Mouse (Mus musculus): ENCODE measurements at regions not wholly inside any gene's neighbourhood (a gene's known extent, or its start where the extent isn't known, plus 50 kb on each side); places are given as distances from the start of the nearest gene placed in this dataset.
"Not testable (repeated sequence)": the region's sequence is repeated elsewhere in the genome, so short reads cannot be mapped to it uniquely, and the experiment has no call there.

GRCm38 (mm10) chr14:16072534-16072933 lies 176.5 kb upstream of the Ngly1 start:
- not testable (repeated sequence) for TF ChIP-seq POLR2A (IDR thresholded peaks at IDR 0.05; ENCODE audit: borderline replicate concordance, control insufficient read depth, low read depth, low read length); CTCF (IDR thresholded peaks at IDR 0.05; ENCODE audit: control insufficient read depth, insufficient read depth, low read length)

Measured in bone marrow, adult 2 months (tissue).